Mouse (Mus musculus) spleen, postnatal 10 days (tissue): ENCODE measurements around the gene Tsc22d2.

ENCODE experiments used
- DNase-seq, 2 experiments: peaks; one replicate each; pipeline ENCODE4 v3.0.0; 2021 to 2022; ENCODE audit warnings: low spot score in 2 of 2

Tsc22d2 gene

GRCm38 (mm10) chr3:58414234-58414938, at the start of gene Tsc22d2:
Gene Tsc22d2 (plus strand): TSS chr3:58414715.
- DNase-seq, result peak; percentile 98

- DNase-seq, result no peak
Measured at GRCm38 (mm10) chr3:58366756-58367155, 47.8 kb upstream of the Tsc22d2 start.

- DNase-seq, result no peak
Measured at GRCm38 (mm10) chr3:58370811-58371210, 43.7 kb upstream of the Tsc22d2 start.

- no peak for DNase-seq
Measured at GRCm38 (mm10) chr3:58372066-58372904, 42.2 kb upstream of the Tsc22d2 start.

- DNase-seq, result no peak
Measured at GRCm38 (mm10) chr3:58372905-58373208, 41.7 kb upstream of the Tsc22d2 start.

GRCm38 (mm10) chr3:58374281-58374680, 40.2 kb upstream of the Tsc22d2 start:
- no peak for DNase-seq

GRCm38 (mm10) chr3:58376713-58377112, 37.8 kb upstream of the Tsc22d2 start:
- no peak for DNase-seq

GRCm38 (mm10) chr3:58377589-58378134, 36.9 kb upstream of the Tsc22d2 start:
- no peak for DNase-seq

- DNase-seq, result no peak
Measured at GRCm38 (mm10) chr3:58382676-58383075, 31.8 kb upstream of the Tsc22d2 start.

GRCm38 (mm10) chr3:58385060-58385459, 29.5 kb upstream of the Tsc22d2 start:
- no peak for DNase-seq

- DNase-seq, result no peak
Measured at GRCm38 (mm10) chr3:58388731-58389130, 25.8 kb upstream of the Tsc22d2 start.

- no peak for DNase-seq
Measured at GRCm38 (mm10) chr3:58398541-58398940, 16.0 kb upstream of the Tsc22d2 start.

GRCm38 (mm10) chr3:58399931-58400330, 14.6 kb upstream of the Tsc22d2 start:
- no peak for DNase-seq

GRCm38 (mm10) chr3:58411669-58412068, 2.8 kb upstream of the Tsc22d2 start:
- no peak for DNase-seq

GRCm38 (mm10) chr3:58413671-58414070, 844 bp upstream of the Tsc22d2 start:
- no peak for DNase-seq

GRCm38 (mm10) chr3:58414986-58415883, 720 bp downstream of the Tsc22d2 start:
- peak; percentile 76 to 82 for DNase-seq

- peak; percentile 86 to 87 for DNase-seq
Measured at GRCm38 (mm10) chr3:58415884-58416725, 1.6 kb downstream of the Tsc22d2 start.

GRCm38 (mm10) chr3:58416726-58417437, 2.4 kb downstream of the Tsc22d2 start:
- DNase-seq, result peak; percentile 59 to 73

GRCm38 (mm10) chr3:58418724-58419705, 4.5 kb downstream of the Tsc22d2 start:
- no peak for DNase-seq
